Mouse (Mus musculus): ENCODE results near the gene Dapl1.

DNA sequence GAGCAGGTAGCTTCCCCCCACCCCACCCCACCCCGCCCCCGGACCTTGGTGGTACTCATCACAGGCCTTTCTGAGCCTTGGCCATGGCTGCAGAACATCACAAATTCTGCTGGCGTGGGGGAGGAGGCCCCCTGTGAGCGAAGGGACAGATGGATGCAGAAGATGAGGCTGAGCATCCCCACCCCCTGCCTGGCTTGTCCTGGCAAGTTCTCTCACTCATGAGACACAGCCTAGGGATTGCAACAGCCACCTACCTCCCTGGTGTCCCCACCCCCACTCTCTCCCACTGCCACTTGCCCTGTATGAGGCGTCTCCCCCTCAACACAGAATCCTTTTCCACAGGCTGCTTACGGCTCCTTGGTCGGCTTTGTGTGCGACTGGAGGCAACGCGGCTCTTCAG, 49.1 kb downstream of the Dapl1 start:
- TF ChIP-seq CTCF (IDR thresholded peaks at IDR 0.05; ENCODE audit: control insufficient read depth, insufficient read depth, insufficient replicate concordance, low read depth, low read length): no peak
- TF ChIP-seq POLR2A (IDR thresholded peaks at IDR 0.05; ENCODE audit: control insufficient read depth, low read depth, low read length): no peak
